Mouse (Mus musculus) G1E (cell line): Measurements from ENCODE around the gene Syt16. TPM values are rescaled to one million over a fixed set of nuclear protein-coding genes. Genes with fewer than 3 reads are reported as not detected.

Experiments
- ATAC-seq: 2 replicates; pipeline ENCODE4 v1.8.0; 2016; ENCODE audit warnings: mild to moderate bottlenecking; ENCODE audit not compliant: insufficient number of reproducible peaks, poor library complexity, low FRiP score, severe bottlenecking; ENCODE audit errors: extremely low read depth
- DNase-seq: peaks from one replicate; pipeline ENCODE4 v3.0.0; 2012; ENCODE audit warnings: low spot score
- H3K27me3 ChIP-seq: 2 replicates; pipeline ENCODE4 v1.6.1; 2012; ENCODE audit warnings: mild to moderate bottlenecking, low read length, inconsistent platforms; ENCODE audit not compliant: insufficient read depth
- H3K36me3 ChIP-seq: replicated peaks from 2 replicates; pipeline ENCODE3; 2012; ENCODE audit warnings: mild to moderate bottlenecking, inconsistent platforms
- H3K4me1 ChIP-seq: 2 replicates; pipeline ENCODE4 v1.6.1; 2012; ENCODE audit warnings: low read depth, low read length, inconsistent platforms, mixed read lengths; ENCODE audit not compliant: insufficient read depth
- H3K4me3 ChIP-seq: 2 replicates; pipeline ENCODE4 v1.5.1; 2012; ENCODE audit warnings: low read depth, mild to moderate bottlenecking, inconsistent platforms, low read length, moderate library complexity, mixed read lengths
- H3K9me3 ChIP-seq: replicated peaks from 2 replicates; pipeline ENCODE4 v1.6.1; 2012; ENCODE audit warnings: inconsistent platforms
- CTCF ChIP-seq: IDR thresholded peaks from 2 replicates; pipeline ENCODE4 v1.5.1; 2012; ENCODE audit warnings: low read depth, low read length, inconsistent platforms, mixed read lengths
- GATA1 ChIP-seq: IDR thresholded peaks from 2 replicates; pipeline ENCODE4 v1.6.1; 2012; ENCODE audit warnings: borderline replicate concordance, low read length, inconsistent platforms, mixed read lengths
- GATA2 ChIP-seq: IDR thresholded peaks from 2 replicates; pipeline ENCODE4 v1.6.1; 2012; ENCODE audit warnings: low read depth, low read length, inconsistent platforms, borderline replicate concordance
- POLR2AphosphoS5 ChIP-seq: IDR thresholded peaks from 2 replicates; pipeline ENCODE4 v1.6.1; 2012; ENCODE audit warnings: low read depth, low read length, inconsistent platforms; ENCODE audit not compliant: insufficient replicate concordance
- TAL1 ChIP-seq: conservative IDR thresholded peaks from 2 replicates; pipeline ENCODE4 v1.6.1; 2012; ENCODE audit warnings: low read depth, low read length, inconsistent platforms, mixed read lengths
- polyA plus RNA-seq: library from polyadenylated mRNA; stranded (reverse); fragments of >175 nt; gene quantifications from 2 replicates; pipeline ENCODE4 v1.2.3, GENCODE M21; 2012
- total RNA-seq, 2 experiments: library from RNA; stranded (forward) in 1 of 2; stranded (reverse) in 1 of 2; fragments of 200-1000 nt in 1 of 2; fragments of >200 nt in 1 of 2; fragmentation: Nextera tagmentation in 1 of 2; gene quantifications; 2 replicates each; pipeline ENCODE4 v1.2.3; 2014 to 2017

The Syt16 gene
- total and polyA plus RNA-seq, 3 experiments: 0.11 TPM; not detected in 2

- Histone ChIP-seq H3K9me3 (no peaks in the 10 kb centered on the region), H3K36me3 (no peaks in the 10 kb centered on the region), H3K4me3 (no peak overlapping the region), H3K4me1 (no peaks in the 10 kb centered on the region), H3K27me3 (no peaks in the 10 kb centered on the region)
- DNase-seq: no peak
- TF ChIP-seq TAL1: no peak
- TF ChIP-seq CTCF: no peak
- TF ChIP-seq POLR2AphosphoS5: no peak
- TF ChIP-seq GATA1: no peak
- no peak for TF ChIP-seq GATA2
- no peak for ATAC-seq
These were observed 27.5 kb downstream of the Syt16 start for GRCm38 (mm10) chr12:74024912-74025311.

- ATAC-seq (no peak), DNase-seq (no peak)
- Histone ChIP-seq H3K36me3 (no peaks in the 10 kb centered on the region), H3K4me1 (no peaks in the 10 kb centered on the region), H3K4me3 (no peak overlapping the region), H3K27me3 (no peaks in the 10 kb centered on the region; the same call in 1 of the 2 replicates), H3K9me3 (no peaks in the 10 kb centered on the region)
- TF ChIP-seq TAL1: no peak
- TF ChIP-seq GATA1: no peak
- TF ChIP-seq POLR2AphosphoS5: no peak
- no peak for TF ChIP-seq CTCF
- TF ChIP-seq GATA2: no peak
These were observed 45.8 kb downstream of the Syt16 start for GRCm38 (mm10) chr12:74043225-74043624.

GRCm38 (mm10) chr12:74043755-74044154, 46.3 kb downstream of the Syt16 start:
- H3K9me3 ChIP-seq: no peaks in the 10 kb centered on the region
- DNase-seq: no peak
- TF ChIP-seq TAL1 (no peak), GATA1 (no peak), GATA2 (no peak), CTCF (no peak), POLR2AphosphoS5 (no peak)
- no peak overlapping the region for H3K4me3 ChIP-seq
- ATAC-seq: no peak
- H3K27me3 ChIP-seq: no peaks in the 10 kb centered on the region; the same call in 1 of the 2 replicates
- no peaks in the 10 kb centered on the region for H3K4me1 ChIP-seq
- H3K36me3 ChIP-seq: no peaks in the 10 kb centered on the region

GRCm38 (mm10) chr12:74044241-74044640, 46.8 kb downstream of the Syt16 start:
- DNase-seq (no peak), ATAC-seq (no peak)
- no peaks in the 10 kb centered on the region for H3K4me1 ChIP-seq
- H3K36me3 ChIP-seq: no peaks in the 10 kb centered on the region
- no peaks in the 10 kb centered on the region; the same call in 1 of the 2 replicates for H3K27me3 ChIP-seq
- no peak overlapping the region for H3K4me3 ChIP-seq
- H3K9me3 ChIP-seq: no peaks in the 10 kb centered on the region
- no peak for TF ChIP-seq POLR2AphosphoS5
- no peak for TF ChIP-seq TAL1
- TF ChIP-seq GATA2: no peak
- TF ChIP-seq GATA1: no peak
- no peak for TF ChIP-seq CTCF

- no peak for DNase-seq
- Histone ChIP-seq H3K9me3 (peaks cover 4% of the 10 kb centered on the region; the same call in 1 of the 2 replicates), H3K36me3 (no peaks in the 10 kb centered on the region), H3K4me1 (no peaks in the 10 kb centered on the region), H3K4me3 (no peak overlapping the region), H3K27me3 (no peaks in the 10 kb centered on the region)
- no peak for ATAC-seq
- TF ChIP-seq POLR2AphosphoS5 (no peak), CTCF (no peak), GATA2 (no peak), GATA1 (no peak), TAL1 (no peak)
These were observed 58.0 kb downstream of the Syt16 start for GRCm38 (mm10) chr12:74055336-74055931.

- H3K4me3 ChIP-seq: no peak overlapping the region
- peaks cover 4% of the 10 kb centered on the region; the same call in 1 of the 2 replicates for H3K9me3 ChIP-seq
- ATAC-seq: no peak
- no peaks in the 10 kb centered on the region for H3K27me3 ChIP-seq
- TF ChIP-seq GATA1 (no peak), GATA2 (no peak), TAL1 (no peak), CTCF (no peak), POLR2AphosphoS5 (no peak)
- no peaks in the 10 kb centered on the region for H3K36me3 ChIP-seq
- no peak for DNase-seq
- H3K4me1 ChIP-seq: no peaks in the 10 kb centered on the region
These were observed 58.7 kb downstream of the Syt16 start for GRCm38 (mm10) chr12:74056162-74056561.

GRCm38 (mm10) chr12:74062547-74062946, 65.1 kb downstream of the Syt16 start:
- Histone ChIP-seq H3K36me3 (no peaks in the 10 kb centered on the region), H3K9me3 (0 out of 2 replicates have a peak, but pooled peaks cover 2% of the 10 kb centered on the region), H3K4me1 (no peaks in the 10 kb centered on the region), H3K4me3 (no peak overlapping the region), H3K27me3 (no peaks in the 10 kb centered on the region)
- ATAC-seq: no peak
- DNase-seq: no peak
- TF ChIP-seq CTCF (no peak), TAL1 (no peak), POLR2AphosphoS5 (no peak), GATA2 (no peak)
